Mouse (Mus musculus): ENCODE measurements at regions not wholly inside any gene's neighbourhood (a gene's known extent, or its start where the extent isn't known, plus 50 kb on each side); places are given as distances from the start of the nearest gene placed in this dataset.

DNA sequence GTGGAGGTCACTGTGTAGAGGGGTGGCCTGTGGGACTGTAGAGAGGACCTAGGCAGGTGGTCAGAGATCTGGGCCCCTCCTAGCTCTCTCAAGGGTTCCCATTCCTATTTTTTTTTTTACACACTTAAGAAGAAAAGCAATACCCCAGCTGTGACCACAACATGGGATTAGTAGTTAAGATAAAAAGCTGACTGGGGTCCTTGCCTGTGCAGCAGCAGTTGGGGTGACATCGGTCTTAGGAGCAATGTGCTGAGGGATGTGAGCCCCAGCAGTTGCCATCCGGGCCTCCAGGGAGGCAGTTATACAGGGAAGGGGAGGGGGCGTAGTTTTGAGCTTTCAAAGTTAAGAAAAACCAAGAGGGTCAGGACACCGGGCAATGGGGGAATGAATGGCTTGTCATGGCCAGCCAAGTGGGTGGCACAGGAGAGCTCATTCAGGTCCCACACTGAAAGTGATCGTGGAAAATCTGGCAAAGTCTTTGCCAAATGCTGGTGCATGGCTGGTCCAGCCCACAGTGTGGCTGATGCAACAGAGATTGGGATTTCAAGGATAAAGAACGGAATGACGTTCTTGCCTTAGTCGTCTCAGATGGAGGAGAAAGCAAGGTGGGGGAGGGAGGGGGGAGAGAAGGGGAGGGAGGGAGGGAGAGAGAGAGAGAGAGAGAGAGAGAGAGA, 118.2 kb upstream of the 1600014C23Rik start:
- TF ChIP-seq MAFK (IDR thresholded peaks at IDR 0.05; ENCODE audit: insufficient read depth, low read depth, low read length) (no peak), HCFC1 (IDR thresholded peaks at IDR 0.05; ENCODE audit: borderline replicate concordance, insufficient read depth, low read length) (no peak), CHD2 (IDR thresholded peaks at IDR 0.05; ENCODE audit: low read depth, low read length) (no peak)
